Mouse (Mus musculus): ENCODE results near the gene Pan2. TPM values are rescaled to one million over a fixed set of nuclear protein-coding genes. Genes with fewer than 3 reads are reported as not detected.
"Not testable (repeated sequence)": the region's sequence is repeated elsewhere in the genome, so short reads cannot be mapped to it uniquely, and the experiment has no call there.

Pan2 gene
- polyA plus RNA-seq, 1 experiment from 2014 or later: 42.5 TPM

DNA sequence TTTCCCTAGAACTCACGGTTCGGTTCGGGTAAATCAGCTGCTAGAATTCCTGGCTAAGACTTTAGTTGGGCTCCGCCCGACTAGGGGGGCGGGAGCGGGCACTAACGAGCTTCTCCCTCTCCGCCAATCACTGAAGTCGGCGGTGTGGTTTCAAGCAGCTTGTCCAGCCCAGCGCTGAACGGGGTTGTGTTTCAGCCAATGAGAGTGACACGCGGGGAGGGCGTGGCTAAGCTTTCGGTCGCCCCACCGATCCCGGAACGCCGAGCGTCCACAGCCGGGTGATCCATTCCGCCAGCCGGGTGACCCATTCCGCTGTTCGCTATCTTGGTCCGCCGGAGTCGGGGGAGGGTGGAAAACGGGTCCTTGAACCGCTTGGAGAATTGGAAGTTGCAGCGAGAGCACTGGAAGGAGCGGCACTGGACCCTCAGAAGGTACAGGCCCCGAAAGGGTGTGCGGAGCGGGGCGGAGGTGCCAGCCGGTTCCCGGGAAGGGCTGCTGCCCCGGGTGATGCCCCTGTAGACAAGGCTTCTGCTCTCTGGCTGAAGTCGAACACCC lies 32.8 kb upstream of the Pan2 start, which contains the start of gene Stat2:
Gene Stat2 (plus strand): TSS at position 273 of the 555 bp plus-strand sequence.
- H3K9me3 ChIP-seq: no peaks in the 10 kb centered on the region
- peak within 1 kb of the TSS; percentile 90 for H3K27ac ChIP-seq
- WGBS: under 1% methylated on average over 43 of the region's 43 CpGs
- H3K4me1 ChIP-seq (replicated peaks): 0 out of 2 replicates have a peak, but pooled peaks cover 14% of the 10 kb centered on the region
- peaks cover 4% of the 10 kb centered on the region; the same call in 1 of the 2 replicates for H3K36me3 ChIP-seq
- no peaks in the 10 kb centered on the region for H3K27me3 ChIP-seq (ENCODE audit: insufficient read depth, poor library complexity, severe bottlenecking)
- H3K4me3 ChIP-seq: peak within 1 kb of the TSS; percentile 80
- DNase-seq (ENCODE audit: low spot score): peak; percentile 96

DNA sequence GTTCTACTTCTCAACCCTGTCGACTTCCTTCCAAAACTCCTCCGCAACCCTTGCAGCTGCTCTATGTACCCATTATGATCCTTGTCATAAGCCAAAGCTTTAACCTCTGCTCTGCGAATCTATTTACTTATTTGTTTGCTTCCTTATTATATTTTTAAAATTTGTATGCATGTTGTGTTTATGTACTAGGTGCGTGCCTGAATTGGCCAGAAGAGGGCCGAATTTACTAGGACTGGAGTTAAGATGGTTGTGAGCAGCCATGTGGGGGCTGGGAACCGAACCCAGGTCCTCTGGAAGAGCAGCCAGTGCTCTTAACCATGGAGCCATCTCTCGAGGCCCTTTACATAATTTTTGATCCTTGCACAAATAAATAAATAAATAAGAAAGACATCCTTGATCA lies 32.3 kb upstream of the Pan2 start:
- no peak for DNase-seq (ENCODE audit: low spot score)
- WGBS: 44% methylated on average over 7 of the region's 7 CpGs
- Histone ChIP-seq H3K36me3 (peaks cover 4% of the 10 kb centered on the region; the same call in 1 of the 2 replicates), H3K4me1 (replicated peaks) (0 out of 2 replicates have a peak, but pooled peaks cover 14% of the 10 kb centered on the region), H3K27me3 (ENCODE audit: insufficient read depth, poor library complexity, severe bottlenecking) (no peaks in the 10 kb centered on the region), H3K27ac (peak overlapping the region; percentile 90), H3K4me3 (peak overlapping the region; percentile 80), H3K9me3 (no peaks in the 10 kb centered on the region)

DNA sequence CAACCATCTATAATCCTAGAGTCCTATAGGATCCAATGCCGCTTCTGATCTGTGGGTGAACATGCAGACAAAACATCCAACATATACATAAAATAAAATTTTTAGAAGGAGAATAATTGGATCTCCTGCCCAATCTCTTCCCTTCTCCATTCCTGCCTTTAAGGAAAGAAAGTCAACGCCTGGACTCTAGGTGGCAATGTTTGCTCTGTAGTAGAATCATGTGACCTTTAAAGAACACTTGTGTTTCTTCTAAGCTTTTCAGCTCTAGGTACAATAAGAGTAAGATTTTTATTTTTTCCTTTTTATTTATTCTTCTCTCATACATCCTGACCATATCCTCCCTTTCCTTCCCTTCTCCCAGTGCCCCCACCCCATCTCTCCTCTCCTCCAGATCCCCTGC lies 31.3 kb upstream of the Pan2 start:
- WGBS: 68% methylated on average over 2 of the region's 2 CpGs
- Histone ChIP-seq H3K36me3 (peaks cover 11% of the 10 kb centered on the region), H3K4me3 (no peak overlapping the region), H3K9me3 (no peaks in the 10 kb centered on the region), H3K4me1 (replicated peaks) (0 out of 2 replicates have a peak, but pooled peaks cover 14% of the 10 kb centered on the region), H3K27me3 (ENCODE audit: insufficient read depth, poor library complexity, severe bottlenecking) (no peaks in the 10 kb centered on the region), H3K27ac (no peak overlapping the region)
- DNase-seq (ENCODE audit: low spot score): no peak

DNA sequence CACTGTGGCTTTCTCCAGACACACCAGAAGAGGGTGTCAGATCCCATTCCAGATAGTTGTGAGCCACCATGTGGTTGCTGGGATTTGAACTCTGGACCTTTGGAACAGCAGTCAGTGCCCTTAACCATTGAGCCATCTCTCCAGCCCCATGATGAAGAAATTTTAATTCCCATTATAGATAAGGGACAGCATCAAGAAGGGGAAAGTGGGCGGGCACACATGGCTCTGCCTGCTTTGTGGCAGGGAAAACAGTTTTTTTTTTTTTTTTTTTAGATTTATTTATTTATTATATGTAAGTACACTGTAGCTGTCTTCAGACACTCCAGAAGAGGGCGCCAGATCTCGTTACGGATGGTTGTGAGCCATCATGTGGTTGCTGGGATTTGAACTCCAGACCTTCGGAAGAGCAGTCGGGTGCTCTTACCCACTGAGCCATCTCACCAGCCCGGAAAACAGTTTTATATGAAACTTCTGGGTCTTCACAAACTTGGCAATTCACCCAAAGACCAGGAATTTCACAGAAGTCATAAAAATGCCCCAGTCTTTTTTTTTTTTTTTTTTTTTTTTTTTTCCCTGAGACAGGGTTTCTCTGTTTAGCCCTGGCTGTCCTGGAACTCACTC lies 30.2 kb upstream of the Pan2 start:
- 72% methylated on average over 7 of the region's 7 CpGs for WGBS
- peaks cover 20% of the 10 kb centered on the region for H3K36me3 ChIP-seq
- not testable (repeated sequence) for H3K9me3 ChIP-seq; H3K27ac ChIP-seq; DNase-seq (ENCODE audit: low spot score); H3K27me3 ChIP-seq (ENCODE audit: insufficient read depth, poor library complexity, severe bottlenecking); H3K4me3 ChIP-seq
- 0 out of 2 replicates have a peak, but pooled peaks cover 14% of the 10 kb centered on the region for H3K4me1 ChIP-seq (replicated peaks)

DNA sequence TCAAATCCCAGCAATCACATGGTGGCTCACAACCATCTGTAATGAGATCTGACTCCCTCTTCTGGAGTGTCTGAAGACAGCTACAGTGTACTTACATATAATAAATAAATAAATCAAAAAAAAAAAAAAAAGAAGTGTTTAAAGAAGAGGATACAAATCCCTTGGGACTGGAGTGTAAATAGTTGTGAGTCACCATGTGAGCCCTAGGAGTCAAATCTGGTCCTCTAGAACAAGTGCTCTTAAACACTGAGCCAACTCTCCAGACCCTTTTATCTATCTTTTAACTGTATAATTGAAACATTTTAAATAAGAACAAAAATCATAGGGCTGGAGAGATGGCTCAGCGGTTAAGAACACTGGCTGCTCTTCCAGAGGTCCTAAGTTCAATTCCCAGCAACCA lies 27.8 kb upstream of the Pan2 start:
- not testable (repeated sequence) for DNase-seq (ENCODE audit: low spot score); H3K9me3 ChIP-seq; H3K4me1 ChIP-seq (replicated peaks); H3K4me3 ChIP-seq; H3K27ac ChIP-seq; H3K27me3 ChIP-seq (ENCODE audit: insufficient read depth, poor library complexity, severe bottlenecking)
- 90% methylated on average over 1 of the region's 1 CpGs for WGBS
- peaks cover 40% of the 10 kb centered on the region for H3K36me3 ChIP-seq

DNA sequence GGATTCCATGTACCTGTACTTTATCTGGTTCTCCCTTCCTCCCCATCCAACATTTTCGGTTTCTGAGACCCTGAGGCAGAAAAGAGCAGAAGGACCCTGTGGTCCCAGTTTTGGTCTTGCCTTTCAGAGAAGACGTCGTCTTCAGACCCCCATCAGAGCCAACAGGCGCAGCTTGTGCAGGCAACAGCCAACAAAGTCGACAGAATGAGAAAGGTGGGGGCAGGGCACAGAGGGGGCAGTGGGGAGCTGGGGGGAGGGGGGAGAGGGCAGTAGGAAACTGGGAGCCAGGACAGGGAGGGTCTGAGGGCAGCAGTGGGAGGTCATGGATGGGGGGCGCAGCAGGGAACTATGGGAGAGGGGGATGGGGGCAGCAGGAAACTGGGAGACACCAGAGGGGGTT lies 25.0 kb upstream of the Pan2 start:
- Histone ChIP-seq H3K4me1 (replicated peaks) (0 out of 2 replicates have a peak, but pooled peaks cover 5% of the 10 kb centered on the region), H3K4me3 (no peak overlapping the region), H3K27ac (no peak overlapping the region), H3K36me3 (peaks cover 63% of the 10 kb centered on the region), H3K27me3 (ENCODE audit: insufficient read depth, poor library complexity, severe bottlenecking) (no peaks in the 10 kb centered on the region), H3K9me3 (no peaks in the 10 kb centered on the region)
- DNase-seq (ENCODE audit: low spot score): no peak
- 54% methylated on average over 6 of the region's 6 CpGs for WGBS

DNA sequence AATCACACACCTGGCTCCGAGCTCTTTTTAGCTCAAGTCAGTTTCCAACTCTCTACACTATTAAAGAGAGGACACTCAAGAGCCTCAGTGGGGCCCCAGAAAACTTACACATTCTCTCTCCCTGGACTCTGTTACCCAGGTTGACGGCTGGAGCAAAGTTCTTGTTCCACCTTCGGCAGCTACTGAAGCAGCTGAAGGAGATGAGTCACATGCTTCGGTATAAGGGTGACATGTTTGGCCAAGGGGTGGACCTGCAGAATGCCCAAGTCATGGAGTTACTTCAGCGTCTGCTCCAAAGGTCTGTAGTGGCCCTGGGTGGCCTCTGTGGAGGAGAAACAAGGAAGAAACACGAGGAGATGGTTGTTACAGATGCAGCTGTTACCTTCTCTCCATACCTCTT lies 22.2 kb upstream of the Pan2 start:
- Histone ChIP-seq H3K27ac (no peak overlapping the region), H3K36me3 (peaks cover 90% of the 10 kb centered on the region), H3K4me3 (no peak overlapping the region), H3K9me3 (no peaks in the 10 kb centered on the region), H3K4me1 (replicated peaks) (peaks cover 5% of the 10 kb centered on the region; the same call in 1 of the 2 replicates), H3K27me3 (ENCODE audit: insufficient read depth, poor library complexity, severe bottlenecking) (no peaks in the 10 kb centered on the region)
- no peak for DNase-seq (ENCODE audit: low spot score)
- 90% methylated on average over 6 of the region's 6 CpGs for WGBS

DNA sequence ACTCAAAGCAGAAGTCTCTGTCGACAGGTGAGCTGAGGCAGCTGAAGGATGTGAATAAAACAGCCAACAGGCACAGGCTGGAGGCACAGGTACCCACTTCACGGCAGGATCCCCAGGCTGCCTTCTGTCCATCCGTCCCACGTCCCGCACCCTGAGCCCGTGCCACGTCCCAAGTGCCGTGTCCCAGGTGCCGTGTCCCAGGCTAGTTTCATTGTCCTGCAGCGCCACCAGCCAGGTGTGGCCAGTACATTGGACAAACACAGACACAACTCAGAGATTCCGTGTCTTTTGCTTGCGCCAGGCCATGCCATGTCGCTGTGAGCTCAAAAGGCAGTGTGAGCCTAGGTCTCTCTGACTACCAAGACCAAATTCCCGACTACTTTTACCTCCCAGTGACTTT lies 21.5 kb upstream of the Pan2 start:
- no peak overlapping the region for H3K4me3 ChIP-seq
- 93% methylated on average over 14 of the region's 14 CpGs for WGBS
- H3K4me1 ChIP-seq (replicated peaks): peaks cover 5% of the 10 kb centered on the region; the same call in 1 of the 2 replicates
- H3K27me3 ChIP-seq (ENCODE audit: insufficient read depth, poor library complexity, severe bottlenecking): no peaks in the 10 kb centered on the region
- DNase-seq (ENCODE audit: low spot score): no peak
- no peak overlapping the region for H3K27ac ChIP-seq
- H3K9me3 ChIP-seq: no peaks in the 10 kb centered on the region
- H3K36me3 ChIP-seq: peaks cover 91% of the 10 kb centered on the region

DNA sequence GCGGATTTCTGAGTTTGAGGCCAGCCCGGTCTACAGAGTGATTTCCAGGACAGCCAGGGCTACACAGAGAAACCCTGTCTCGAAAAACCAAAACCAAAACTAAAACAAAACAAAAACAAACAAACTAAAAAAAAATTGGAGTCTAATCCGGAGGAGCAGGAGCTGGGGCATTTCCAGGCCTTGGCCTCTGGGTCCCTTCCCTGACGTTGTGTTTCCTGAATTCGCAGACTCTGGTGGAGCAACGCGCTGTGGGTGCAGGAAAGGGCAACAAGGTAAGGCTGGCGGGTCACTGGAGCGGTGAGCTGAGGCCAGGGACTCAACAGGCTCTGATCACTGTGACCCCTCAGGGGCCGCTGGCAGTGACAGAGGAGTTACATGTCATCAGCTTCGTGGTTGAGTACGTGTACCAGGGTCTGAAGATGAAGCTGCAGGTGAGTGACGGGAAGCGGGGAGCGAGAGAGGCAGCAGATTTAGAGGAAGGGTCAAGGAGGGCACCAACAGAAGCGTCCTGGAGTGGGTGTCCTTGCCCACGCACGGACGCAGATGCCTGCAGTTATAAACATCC lies 20.2 kb upstream of the Pan2 start:
- Histone ChIP-seq H3K27ac (no peak overlapping the region), H3K36me3 (peaks cover 85% of the 10 kb centered on the region), H3K9me3 (no peaks in the 10 kb centered on the region), H3K4me1 (replicated peaks) (peaks cover 5% of the 10 kb centered on the region; the same call in 1 of the 2 replicates), H3K4me3 (no peak overlapping the region), H3K27me3 (ENCODE audit: insufficient read depth, poor library complexity, severe bottlenecking) (no peaks in the 10 kb centered on the region)
- no peak for DNase-seq (ENCODE audit: low spot score)
- WGBS: 85% methylated on average over 20 of the region's 20 CpGs

DNA sequence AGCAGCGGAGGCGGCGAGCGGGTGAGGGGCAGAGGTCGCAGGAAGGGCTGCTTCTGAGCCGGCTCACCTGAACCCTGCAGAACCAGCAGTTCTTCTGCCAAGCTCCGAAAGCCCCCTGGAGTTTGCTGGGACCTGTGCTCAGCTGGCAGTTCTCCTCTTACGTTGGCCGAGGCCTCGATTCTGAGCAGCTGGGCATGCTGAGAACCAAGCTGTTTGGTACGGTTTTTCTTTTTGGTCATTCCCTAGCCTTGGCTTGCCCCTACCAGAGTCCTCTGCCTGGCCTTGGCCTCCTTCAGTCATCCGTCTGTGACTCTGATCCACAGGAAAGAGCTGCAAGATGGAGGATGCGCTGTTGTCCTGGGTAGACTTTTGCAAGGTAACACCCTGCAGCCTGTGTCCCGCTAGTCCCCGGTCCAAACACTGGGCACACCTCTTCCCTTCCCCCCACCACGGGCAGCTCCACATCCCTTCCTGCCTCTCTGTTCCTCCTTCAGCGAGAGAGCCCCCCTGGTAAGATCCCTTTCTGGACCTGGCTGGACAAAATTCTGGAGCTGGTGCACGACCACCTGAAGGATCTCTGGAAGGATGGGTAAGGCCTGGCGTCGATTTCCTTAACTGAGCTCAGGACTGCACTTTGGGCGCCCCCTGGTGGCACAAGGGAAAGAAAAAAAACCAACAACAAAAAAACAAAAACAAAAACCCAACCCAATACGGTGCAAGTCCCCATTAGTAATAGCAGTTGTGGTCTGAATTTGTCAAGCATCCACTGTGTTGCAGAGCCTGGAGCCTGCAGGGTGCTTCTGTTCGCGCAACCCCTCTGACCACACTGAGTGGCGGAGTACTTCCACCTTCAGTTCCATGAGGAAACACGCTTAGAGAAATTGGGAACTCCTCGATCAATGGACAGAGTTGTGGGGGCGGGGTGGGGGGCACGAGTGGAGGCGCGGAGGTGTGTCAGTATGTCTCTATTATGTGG lies 19.2 kb upstream of the Pan2 start:
- Histone ChIP-seq H3K4me1 (replicated peaks) (no peaks in the 10 kb centered on the region; the same call in 1 of the 2 replicates), H3K36me3 (peaks cover 84% of the 10 kb centered on the region), H3K27me3 (ENCODE audit: insufficient read depth, poor library complexity, severe bottlenecking) (no peaks in the 10 kb centered on the region), H3K27ac (no peak overlapping the region), H3K4me3 (no peak overlapping the region), H3K9me3 (no peaks in the 10 kb centered on the region)
- WGBS: 66% methylated on average over 31 of the region's 31 CpGs
- peak; percentile 74 for DNase-seq (ENCODE audit: low spot score)

DNA sequence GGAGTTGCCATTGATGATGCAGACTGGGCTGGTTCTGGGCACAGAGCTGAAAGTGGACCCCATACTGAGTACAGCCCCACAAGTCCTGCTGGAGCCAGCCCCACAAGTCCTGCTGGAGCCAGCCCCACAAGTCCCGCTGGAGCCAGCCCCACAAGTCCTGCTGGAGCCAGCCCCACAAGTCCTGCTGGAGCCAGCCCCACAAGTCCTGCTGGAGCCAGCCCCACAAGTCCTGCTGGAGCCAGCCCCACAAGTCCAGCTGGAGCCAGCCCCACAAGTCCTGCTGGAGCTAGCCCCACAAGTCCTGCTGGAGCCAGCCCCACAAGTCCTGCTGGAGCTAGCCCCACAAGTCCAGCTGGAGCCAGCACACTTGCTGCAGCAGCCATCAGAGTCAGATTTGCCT lies 12.5 kb upstream of the Pan2 start:
- not testable (repeated sequence) for H3K4me1 ChIP-seq (replicated peaks); H3K9me3 ChIP-seq; H3K27ac ChIP-seq; DNase-seq (ENCODE audit: low spot score); H3K4me3 ChIP-seq; H3K27me3 ChIP-seq (ENCODE audit: insufficient read depth, poor library complexity, severe bottlenecking)
- H3K36me3 ChIP-seq: peaks cover 51% of the 10 kb centered on the region
- 80% methylated on average over 1 of the region's 1 CpGs for WGBS

DNA sequence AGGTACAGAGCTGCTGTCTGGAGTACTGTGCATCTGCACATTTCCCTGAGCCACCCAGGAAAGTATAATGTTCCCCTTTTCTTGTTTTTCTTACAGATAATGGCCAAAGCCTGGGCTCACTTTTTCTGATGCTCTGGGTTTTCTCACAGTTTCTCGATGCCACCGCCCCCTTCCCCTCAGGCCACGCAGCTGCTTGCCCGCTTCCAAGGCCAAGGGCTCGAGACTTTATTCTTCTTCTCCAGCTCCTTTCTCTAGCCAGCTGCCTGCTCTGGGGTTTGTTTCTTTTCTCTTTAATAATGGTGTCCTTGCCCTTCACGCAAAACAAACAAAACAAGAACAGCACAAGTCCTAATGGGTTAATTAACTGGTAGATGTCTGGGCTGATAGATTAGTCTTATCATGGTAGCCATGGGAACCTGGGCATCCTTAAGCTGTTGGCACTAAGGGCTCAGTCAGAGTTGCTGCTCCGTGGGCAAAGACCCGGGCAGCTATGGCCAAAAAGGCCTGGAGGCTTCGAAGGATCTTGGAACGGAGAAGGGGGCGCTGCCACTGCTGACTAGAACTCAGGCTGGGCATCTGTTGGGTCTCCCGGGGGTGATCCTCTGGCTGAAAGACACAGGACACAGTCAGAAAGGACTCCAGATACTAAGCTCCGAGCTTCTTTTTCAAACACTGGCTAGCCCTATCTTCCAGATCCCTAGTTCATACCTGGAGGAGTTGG lies 6.6 kb upstream of the Pan2 start:
- H3K4me3 ChIP-seq: no peak overlapping the region
- H3K36me3 ChIP-seq: peaks cover 16% of the 10 kb centered on the region
- no peak for DNase-seq (ENCODE audit: low spot score)
- no peaks in the 10 kb centered on the region for H3K9me3 ChIP-seq
- no peaks in the 10 kb centered on the region for H3K4me1 ChIP-seq (replicated peaks)
- H3K27me3 ChIP-seq (ENCODE audit: insufficient read depth, poor library complexity, severe bottlenecking): no peaks in the 10 kb centered on the region
- WGBS: 88% methylated on average over 13 of the region's 13 CpGs
- no peak overlapping the region for H3K27ac ChIP-seq
